Mouse (Mus musculus) thymus, postnatal 36 days (tissue): ENCODE measurements around the gene Napsa.

ENCODE experiments used
- DNase-seq, 2 experiments: peaks; one replicate each; pipeline ENCODE4 v3.0.0; 2022; ENCODE audit warnings: mixed read lengths in 2 of 2

Gene Napsa

GRCm38 (mm10) chr7:44572213-44572701 lies at the start of gene Napsa:
TSS of gene Napsa (plus strand) at chr7:44572380.
- DNase-seq, result peak in 1 of 2 experiments; percentile 7

- no peak for DNase-seq
Measured at GRCm38 (mm10) chr7:44523056-44523455, 49.1 kb upstream of the Napsa start.

GRCm38 (mm10) chr7:44524502-44524901 lies 47.7 kb upstream of the Napsa start, which contains the start of gene Mybpc2:
TSS of gene Mybpc2 (minus strand) at chr7:44524656.
- DNase-seq, result no peak

- no peak for DNase-seq
Measured at GRCm38 (mm10) chr7:44525126-44525832, 46.9 kb upstream of the Napsa start.

- DNase-seq, result no peak
Measured at GRCm38 (mm10) chr7:44526414-44527154, 45.6 kb upstream of the Napsa start.

GRCm38 (mm10) chr7:44527483-44528398 lies 44.4 kb upstream of the Napsa start:
- peak; percentile 82 to 85 for DNase-seq

- no peak for DNase-seq
Measured at GRCm38 (mm10) chr7:44529518-44529917, 42.7 kb upstream of the Napsa start.

- no peak for DNase-seq
Measured at GRCm38 (mm10) chr7:44530507-44530906, 41.7 kb upstream of the Napsa start.

- no peak for DNase-seq
Measured at GRCm38 (mm10) chr7:44531207-44531606, 41.0 kb upstream of the Napsa start.

GRCm38 (mm10) chr7:44531946-44532732 lies 40.0 kb upstream of the Napsa start, which contains the start of gene Spib:
TSS of gene Spib (minus strand) at chr7:44532071.
- DNase-seq, result no peak

GRCm38 (mm10) chr7:44532918-44533745 lies 39.0 kb upstream of the Napsa start:
- DNase-seq, result no peak

GRCm38 (mm10) chr7:44533746-44534045 lies 38.5 kb upstream of the Napsa start:
- no peak for DNase-seq

GRCm38 (mm10) chr7:44534242-44534641 lies 37.9 kb upstream of the Napsa start:
- DNase-seq, result no peak

- DNase-seq, result no peak
Measured at GRCm38 (mm10) chr7:44534656-44535441, 37.3 kb upstream of the Napsa start.

GRCm38 (mm10) chr7:44535657-44536589 lies 36.3 kb upstream of the Napsa start:
- no peak for DNase-seq

- no peak for DNase-seq
Measured at GRCm38 (mm10) chr7:44536590-44536968, 35.6 kb upstream of the Napsa start.

- no peak for DNase-seq
Measured at GRCm38 (mm10) chr7:44537009-44537408, 35.2 kb upstream of the Napsa start.

GRCm38 (mm10) chr7:44537496-44537895 lies 34.7 kb upstream of the Napsa start:
- DNase-seq, result no peak
